Mouse (Mus musculus) c-Kit-positive CD71-positive TER-119-negative erythroid progenitor cells, embryonic 14.5 days (primary cell): ENCODE data around the gene Tbc1d8.

Experiments used
- DNase-seq: peaks from one replicate; pipeline ENCODE4 v3.0.0-alpha.2; 2013; ENCODE audit warnings: low read depth

Gene Tbc1d8

DNA sequence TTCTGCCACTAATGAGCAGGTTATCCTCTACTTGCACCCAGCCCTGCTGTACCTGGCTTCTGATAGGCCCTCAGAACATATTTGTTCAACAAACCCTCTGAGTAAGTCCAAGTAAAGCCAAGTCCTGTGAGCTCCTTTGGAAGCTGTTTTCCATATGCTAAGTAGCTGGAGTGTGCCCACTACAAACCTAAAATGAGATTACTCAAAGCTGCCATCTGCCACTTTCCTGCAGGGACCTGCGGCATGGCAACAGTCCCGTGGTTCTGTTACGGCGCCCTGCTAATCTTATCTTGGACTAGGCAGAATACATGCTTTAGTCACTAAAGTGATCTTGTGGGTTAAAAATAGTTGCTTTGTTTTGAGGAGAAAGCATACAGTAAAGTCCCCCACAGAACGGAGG, 32.4 kb downstream of the Tbc1d8 start:
- DNase-seq: no peak

DNA sequence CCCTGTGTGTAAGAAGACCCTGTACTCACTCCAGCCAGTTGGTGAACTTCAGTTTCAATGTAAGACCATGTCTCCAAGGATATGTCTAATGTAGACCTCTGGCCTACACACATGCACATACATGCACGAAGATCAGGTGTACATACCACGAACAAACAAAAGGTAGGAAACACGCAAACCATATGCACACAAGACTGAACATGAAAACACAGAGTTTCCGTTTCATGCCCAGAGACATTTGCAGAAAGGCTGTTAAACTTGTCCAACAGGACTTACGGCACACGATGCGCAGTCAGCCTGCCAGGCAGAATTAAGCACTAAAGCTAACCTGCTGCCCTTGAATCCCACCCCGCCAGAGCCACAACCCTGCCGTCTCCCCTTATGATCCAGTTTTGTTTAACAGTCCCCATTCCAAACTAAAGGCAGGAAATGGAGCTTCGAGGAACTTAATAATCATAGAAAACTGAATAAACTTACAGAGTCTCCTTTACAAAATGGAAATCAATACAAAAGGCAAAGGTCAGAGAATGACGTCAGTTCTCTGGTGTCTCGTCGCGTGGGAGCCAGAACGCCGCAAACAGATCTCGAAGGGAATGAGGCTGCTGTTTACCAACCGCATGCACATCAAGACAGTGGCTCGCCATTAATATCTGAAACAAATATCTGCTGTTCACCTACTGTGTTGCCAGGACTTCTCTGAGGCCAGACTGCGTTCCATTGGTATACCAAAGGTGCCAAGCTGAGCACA, 33.1 kb downstream of the Tbc1d8 start:
- no peak for DNase-seq

DNA sequence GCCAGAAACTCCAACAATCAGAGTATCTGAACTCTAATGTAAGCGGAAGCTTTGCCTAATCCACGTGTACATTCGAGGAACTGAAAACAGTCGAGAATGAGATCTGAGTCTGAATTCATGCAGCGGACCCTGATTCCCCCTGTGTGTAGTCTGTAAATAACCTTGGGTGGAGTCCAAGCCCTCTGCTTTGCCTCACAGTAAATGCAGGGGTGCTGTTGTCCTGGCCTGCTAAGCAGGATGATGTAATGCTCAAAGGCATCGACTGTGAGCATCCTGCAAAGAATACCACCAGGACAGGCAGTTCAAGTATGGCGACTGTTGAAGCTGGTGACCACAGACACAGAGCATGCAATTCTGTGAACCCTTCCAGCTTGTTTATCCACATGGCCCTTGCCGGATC, 34.8 kb downstream of the Tbc1d8 start:
- DNase-seq: no peak

DNA sequence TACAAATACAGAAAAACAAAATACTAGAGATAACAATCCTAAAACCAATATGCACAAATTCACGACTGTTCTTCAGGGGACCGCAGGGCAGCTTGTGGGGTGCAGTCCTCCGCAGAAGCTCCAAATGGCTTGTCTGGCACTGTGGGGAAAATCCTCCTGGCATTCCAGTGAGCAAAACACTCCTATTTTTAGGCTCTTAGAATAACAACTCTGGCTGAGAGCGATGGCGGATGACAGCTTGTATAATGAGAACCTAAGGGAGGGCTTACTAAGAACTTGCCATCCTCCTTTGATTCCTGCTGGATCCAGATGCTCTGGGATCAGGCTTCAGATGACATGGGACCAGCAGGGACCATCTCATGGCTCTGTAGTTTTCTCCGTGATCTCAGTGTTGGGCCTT, 36.9 kb downstream of the Tbc1d8 start:
- no peak for DNase-seq

DNA sequence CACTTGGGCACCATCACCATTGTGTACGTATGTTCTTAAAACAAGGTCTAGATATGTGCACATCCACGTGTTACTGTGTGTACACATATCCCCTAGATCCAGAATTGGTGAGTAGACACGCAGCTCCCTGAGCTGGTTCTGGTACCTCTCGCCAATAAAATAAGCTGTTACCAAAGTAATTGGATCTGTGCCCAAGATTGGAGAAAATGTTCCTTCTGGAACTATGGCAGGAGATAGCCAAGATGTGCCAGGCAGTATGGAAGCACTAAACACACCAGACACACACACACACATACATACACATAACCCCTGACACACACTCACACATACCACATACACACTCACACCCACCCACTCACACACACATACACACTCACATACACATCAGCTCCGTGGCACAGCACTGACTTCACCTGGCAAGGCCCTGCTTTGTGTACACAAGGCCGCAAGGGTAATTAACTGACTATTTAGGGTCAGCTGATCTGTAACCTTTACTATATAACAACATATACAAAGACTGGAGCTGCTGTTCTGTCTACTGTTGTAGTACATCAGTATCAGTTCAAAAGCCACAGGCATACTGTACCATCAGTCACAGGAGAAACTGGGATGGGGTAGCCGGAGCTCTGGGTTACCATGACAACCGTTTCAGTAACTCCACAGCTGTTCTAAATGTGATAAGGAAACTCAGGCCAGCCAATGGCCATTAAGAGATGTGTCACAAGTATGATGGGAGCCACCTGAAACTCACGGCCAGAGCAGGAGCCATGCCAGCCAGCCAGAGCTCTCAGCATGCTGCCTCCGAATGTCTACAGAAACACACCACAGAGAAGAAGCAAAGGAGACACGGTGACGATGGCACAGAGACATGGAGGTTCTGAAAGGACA, 38.6 kb downstream of the Tbc1d8 start:
- no peak for DNase-seq

DNA sequence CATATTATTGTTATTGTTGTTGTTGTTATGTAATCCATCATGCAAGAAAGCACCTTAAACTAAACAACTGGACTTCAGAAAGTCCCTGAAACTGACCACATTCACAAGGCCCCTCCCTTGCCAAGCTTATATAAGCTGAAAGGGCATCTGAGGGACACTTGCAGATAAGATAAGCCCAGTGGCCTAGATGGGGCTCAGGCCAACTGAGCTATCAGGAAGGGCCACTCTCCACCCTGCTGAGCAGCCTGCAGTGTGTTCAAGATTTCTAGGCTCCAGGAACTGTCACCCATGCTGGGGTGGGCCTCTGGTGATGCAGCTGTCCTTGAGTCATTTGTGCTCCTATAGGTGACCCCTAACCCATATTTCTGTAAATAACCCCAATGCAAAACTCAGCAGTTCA, 39.9 kb downstream of the Tbc1d8 start:
- DNase-seq: no peak

DNA sequence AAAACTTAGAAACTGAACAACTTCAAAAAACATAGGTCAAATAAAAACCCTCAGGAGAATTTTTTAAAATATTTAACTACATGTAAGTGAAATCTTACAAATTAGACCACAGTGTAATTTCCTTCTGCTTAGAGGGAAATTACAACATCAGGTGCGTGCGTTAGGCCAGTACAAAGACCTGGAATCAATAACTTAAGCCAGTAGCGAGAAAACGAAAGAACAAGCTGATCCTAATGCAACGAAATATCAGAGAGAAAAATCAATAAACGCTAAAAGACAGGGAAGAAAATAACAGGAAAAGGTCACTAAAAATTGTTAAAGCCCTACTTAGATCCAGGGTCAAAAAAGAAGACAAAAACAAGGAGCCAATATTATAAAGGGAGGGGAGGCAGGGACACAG, 44.3 kb downstream of the Tbc1d8 start:
- no peak for DNase-seq

DNA sequence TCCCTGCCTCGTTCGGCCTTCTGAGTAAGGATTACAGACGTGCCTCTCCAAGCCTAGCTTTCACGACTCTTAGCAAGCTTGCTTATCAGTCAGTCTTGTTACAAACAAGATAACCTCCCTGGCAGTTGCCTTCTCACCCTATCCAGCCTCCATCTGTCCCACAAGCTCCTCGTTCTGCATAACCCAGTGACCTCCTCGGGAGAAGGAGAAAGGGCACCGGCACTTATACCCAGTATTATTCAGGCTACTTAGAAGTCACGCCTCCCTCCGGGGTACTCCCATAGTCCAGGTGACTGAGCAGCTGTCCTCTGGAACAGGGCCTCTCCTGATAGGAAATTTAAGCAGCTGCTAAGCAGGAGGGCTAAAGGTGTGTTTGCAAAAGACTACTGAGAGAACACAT, 48.5 kb downstream of the Tbc1d8 start:
- peak; percentile 75 for DNase-seq

DNA sequence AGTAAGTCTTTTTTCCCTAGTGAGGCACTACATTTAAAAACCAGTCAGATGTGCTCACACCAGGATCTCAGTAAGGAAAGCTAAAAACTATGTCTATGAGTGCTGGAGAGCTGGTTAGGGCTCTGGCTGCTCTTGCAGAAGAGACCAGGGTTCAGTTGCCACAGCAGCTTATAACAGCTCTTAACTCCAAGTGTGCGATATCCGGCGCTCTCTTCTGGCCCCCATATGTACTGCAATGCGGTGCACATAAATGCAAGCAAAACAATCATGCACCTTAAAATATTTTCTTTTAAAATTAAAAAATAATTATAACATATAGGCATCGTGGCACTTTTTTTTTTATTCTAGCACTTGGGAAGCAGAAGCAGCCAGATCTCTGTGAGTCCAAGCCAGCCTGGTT, 49.5 kb downstream of the Tbc1d8 start:
- no peak for DNase-seq

DNA sequence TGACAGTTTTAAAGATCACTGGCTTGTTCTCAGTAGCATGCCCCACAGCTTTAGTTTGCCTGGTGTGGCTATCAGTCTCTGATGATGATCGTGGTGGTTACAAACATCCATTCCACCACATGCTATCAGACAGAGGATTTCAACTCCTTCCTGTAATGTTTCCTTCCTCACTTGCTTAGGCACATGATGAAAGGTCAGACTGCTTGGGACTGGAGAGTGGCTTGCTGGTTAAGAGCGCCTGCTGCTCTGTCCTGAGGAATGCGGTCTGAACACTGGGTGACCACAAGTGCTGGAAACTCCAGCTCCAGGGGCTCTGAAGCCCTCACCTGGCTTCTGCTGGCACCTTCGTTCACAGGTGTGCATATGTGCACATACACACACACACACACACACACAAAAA, 50.3 kb downstream of the Tbc1d8 start:
- DNase-seq: no peak

DNA sequence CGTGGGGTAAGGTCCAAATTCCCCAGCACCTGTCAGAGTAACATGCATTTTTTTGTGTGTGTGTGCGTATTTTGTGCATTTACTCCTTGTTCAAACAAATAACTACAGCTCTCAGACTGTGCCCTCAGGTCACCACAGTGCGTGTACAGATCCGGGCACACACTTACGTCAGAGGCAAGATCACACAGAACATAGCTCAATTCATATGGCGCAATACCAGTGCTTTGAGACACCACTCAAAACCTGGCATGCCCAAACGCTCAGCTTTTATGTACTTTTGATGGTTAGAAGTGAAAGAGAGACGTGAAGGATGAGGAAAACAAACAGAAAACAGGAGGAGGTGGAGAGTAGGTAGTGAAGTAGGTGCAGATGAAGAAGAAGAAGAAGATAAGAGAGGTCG, 53.1 kb downstream of the Tbc1d8 start:
- no peak for DNase-seq

DNA sequence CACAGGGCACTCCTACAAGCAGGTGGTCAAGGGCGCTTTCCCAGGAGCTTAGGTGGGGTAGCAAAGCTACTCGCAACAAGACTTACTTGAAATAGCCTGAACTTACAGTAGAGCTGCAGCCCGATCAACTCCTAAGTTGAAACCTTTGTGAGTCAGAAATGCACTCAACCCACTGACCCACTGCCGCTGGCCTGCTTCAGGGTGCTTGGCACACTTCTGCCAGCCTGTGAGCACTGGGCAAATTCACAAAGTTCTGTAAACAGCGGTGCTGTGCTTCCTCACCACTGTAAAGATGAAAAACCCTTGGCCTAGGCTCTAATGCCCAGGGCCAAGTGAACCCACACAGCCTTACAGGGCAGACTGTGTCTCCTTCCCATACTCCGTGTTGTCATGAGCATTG, 57.6 kb downstream of the Tbc1d8 start:
- DNase-seq: no peak

DNA sequence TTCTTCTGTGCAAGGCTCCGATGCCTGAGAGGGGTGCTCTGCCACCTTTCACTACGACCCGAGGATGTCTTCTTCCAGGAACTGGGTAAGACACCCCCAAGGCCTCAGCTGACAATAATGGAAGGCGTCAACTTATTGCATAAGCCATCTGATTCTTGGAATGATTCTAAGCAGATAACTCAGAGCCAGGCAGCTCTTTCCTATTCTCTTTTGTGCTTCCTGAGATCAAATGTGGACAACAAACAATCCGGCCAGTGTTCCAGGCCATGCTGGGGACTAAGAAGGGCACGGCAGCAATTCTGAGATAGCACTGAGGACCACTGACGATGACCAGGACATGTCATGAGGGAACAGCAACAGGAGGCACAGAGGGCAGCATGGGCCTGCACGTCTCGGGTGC, 59.7 kb downstream of the Tbc1d8 start:
- DNase-seq: no peak

DNA sequence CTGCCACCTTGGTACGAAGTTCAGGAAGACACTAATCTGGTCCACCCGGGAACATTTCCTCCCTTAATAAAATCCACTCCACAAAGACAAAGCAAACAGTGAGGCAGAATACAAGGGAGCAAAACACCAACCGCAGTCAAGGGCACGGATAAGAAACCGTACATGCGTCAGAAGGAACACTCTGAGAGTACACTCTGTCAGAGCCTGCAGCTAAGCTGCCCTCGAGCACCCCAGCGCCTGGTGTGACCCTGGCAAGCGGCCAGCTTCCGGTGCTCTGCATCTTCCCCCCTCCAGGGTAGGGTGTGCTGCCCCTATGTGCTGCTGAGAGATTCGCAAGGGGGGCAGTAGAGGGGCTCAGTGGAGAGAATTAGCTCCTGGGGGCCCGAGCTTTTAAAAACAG, 60.7 kb downstream of the Tbc1d8 start:
- no peak for DNase-seq

DNA sequence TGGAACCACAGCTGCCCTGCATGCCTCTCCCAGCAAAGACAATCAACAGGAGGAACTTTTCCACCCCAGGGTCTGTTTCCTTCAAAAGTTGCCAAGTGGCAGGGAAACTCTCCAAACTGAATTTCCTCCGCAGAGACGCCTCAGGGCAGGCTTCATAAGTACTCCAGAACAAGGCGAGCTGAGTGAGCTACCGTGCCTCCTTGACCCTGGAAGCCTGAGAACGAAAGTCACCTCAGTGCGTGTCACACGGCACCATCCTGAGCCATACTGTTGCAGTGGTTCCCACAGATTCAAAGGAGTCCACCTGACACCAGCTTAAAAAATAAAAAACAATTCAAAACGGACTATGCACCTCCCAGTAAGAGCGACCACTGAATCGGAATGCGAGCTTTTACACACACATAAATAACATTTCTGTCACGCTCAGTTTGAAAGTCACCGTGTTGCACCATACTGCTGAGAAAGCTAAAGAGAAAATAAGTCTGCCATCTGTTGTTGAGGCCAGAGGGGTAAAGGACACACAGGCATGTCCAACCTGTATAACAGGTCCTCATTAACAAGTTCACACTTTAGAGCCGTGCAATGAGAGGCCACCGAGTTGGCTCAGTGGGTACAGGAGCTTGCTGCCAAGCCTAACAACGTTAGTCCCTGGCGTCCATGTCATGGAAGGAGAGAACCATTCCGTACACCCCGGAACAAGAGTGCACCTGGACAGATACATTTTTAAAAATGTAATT, 68.3 kb downstream of the Tbc1d8 start:
- DNase-seq: no peak

DNA sequence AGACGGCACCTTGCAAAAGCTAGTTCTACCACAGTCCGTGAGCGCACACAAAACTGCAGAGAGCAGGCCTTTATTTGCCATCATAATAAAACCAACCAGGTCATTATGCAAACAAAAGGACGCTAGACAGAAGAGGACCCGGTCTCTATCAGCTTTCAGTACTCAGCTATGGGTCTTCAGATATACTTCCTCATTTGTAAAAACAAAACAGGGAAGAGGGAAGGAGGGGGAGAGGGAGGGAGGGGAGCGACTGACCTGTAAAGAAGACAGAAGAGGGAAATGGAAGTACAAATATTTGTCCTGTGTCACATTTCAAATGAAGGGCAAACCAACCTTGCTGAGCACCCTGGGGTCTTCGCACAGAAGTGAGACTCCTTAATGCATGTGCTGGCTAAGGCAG, 69.9 kb downstream of the Tbc1d8 start:
- DNase-seq: no peak

DNA sequence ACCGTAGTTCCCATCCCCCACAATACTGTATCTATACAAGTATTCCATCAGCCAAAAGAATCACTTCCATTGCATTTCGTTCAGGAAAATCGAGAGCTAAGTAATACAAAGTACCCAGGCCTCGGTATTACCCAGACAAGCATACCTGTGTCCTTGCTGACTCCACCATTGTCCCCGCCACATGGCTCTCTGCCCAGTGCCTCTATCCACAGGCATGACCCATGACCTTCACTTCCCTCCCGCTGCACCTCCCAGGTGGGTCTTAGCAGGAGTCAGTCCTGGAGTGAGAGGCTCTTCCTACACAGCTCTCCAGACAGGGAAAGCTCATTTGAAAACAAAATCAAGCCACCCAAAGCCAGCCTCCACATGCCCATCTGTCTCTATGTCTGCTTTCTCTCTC, 70.4 kb downstream of the Tbc1d8 start:
- DNase-seq: no peak

DNA sequence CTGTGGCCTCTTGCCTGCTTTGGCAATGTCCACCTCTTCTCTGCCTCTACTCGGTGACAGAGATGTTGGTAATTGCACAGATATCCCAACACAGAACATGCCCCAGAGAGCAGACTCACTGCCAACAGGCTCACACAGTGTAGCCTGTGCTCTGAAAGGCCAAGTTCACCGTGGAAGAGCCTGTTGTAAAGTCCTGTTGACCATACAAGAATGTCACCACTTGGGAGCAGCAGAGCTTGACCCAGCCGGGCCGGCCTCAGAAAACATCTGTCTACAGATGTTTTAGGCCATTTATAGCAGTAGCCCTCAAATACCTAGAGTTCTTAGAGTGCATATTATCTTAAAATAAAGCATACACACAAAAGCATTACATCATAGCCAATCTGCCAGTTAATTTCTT, 71.4 kb downstream of the Tbc1d8 start:
- no peak for DNase-seq

DNA sequence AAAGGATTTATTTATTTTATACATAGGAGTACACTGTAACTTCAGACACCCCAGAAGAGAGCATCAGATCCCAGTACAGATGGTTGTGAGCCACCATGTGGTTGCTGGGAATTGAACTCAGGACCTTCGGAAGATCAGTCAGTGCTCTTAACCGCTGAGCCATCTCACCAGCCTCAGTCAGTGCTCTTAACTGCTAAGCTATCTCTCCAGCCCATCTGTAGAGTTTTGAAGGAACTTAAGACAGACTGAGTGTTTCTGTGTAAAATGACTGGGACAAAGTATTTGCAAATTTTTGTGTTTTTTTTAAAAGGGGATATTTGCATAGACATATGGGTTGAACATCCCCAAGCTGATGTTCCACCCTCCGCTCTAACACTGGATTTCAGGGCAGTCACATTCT, 78.4 kb downstream of the Tbc1d8 start:
- no peak for DNase-seq

DNA sequence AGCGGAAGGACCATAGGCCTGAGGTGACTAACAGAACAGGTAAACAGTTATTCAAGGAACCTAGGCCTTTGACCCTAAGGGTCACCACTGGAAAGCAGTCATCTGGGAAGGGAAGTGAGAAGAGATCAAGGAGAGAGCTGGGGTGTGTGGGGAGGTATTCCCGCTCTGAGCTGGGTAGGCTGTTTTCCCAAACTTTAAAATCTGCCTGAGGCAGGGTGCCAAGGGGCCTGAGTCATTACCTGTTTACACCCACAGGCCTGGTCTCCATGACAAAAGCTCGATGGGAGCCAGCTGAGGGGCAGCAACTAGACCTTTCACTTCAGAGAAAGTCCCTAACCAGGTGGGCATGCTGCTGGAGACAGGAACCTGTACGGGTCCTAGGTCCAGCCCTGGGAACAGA, 79.3 kb downstream of the Tbc1d8 start:
- DNase-seq: no peak

DNA sequence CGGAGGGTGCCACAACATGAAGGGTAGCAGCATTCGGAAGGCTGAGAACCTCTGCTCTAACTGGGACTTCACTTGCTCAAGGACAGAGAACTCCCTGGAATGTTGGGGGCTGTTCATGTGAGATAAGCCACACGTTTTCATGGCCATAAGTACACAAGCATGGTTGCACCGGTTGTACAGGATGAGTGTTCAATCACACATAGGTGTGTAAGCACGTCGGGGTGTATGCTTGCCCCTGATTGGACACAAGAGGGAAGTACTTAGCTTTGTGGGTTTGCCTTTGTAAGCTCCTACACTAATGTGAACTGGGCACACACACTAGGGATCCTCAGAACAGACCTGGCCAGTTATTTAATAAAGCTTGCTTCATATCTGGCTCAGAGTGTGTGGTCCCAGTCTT, 80.3 kb downstream of the Tbc1d8 start:
- DNase-seq: no peak

DNA sequence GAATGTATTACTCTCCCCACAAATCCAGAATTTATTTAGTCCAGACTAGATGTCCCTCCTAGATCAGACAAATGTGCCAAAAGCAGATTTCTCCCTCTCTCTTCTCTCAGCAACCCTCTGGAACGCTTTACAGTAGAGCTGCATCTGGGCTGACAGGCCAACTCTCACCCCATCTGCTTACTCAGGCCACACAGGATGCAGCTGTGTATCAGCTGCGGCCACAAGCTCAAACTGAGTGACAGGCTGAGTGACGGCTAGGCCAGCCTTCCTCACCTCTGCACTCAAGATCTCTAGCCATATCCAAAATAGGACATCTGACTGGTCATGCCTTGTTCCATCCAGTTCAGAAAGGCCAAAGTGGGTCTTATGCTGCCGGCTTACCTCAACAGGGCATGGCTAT, 82.2 kb downstream of the Tbc1d8 start:
- no peak for DNase-seq

DNA sequence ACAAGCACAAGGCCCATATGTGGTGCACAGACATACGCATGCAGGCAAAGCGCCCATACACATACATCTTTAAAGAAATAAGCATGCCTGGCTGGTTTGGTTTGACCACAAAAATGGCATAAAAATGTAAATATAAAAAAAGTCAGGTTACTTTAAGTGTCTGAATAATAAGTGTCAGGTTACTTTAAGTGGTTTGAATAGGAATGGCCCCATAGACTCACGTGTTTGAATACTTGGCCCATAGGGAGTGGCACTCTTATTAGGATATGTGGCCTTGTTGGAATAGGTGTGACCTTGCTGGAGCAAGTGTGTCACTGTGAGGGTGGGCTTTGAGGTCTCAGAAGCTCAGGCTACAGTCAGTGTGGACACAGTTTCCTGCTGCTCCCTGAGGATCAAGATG, 83.9 kb downstream of the Tbc1d8 start:
- DNase-seq: no peak
